Mouse (Mus musculus): ENCODE measurements at regions not wholly inside any gene's neighbourhood (a gene's known extent, or its start where the extent isn't known, plus 50 kb on each side); places are given as distances from the start of the nearest gene placed in this dataset.
"Not testable (repeated sequence)": the region's sequence is repeated elsewhere in the genome, so short reads cannot be mapped to it uniquely, and the experiment has no call there.

- no peak for DNase-seq (ENCODE audit: low spot score in 2 of 2)
These were observed 61.7 kb upstream of the Cpm start for GRCm38 (mm10) chr10:117567379-117568137.

DNA sequence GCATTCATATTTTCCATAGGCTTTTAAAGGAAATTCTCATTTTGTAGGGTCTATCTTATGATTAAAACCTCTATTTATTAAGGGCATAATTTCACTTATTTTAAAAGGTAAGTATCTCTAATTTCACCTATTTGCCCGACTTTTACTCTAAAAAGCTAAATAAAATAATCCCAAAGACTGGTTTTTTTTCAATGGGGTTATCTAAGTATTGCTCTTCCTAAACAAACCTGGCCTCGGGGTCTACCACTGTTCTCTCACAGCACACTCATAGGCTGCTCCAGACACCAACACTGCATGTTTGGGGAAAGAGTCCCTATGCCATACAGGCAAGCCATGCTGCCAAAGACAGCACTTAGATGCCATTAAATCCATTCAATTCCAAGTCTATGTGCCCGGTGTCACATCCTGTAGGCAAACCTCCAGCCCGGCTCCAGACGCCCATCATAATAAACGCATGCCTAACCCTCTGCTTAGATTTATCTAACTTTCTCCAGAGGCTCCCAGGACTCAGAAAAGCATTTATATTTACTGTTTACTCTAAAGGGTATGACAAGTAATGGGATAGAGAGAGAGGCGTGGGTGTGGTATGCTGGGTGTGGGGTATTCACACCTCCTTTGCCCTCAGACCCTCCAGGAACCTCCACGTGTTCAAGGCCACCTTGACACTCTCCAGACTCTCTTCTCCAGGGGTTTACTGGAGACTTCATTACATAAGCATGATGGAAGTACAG lies 62.5 kb upstream of the Cpm start:
- no peak for DNase-seq (ENCODE audit: low spot score in 2 of 2)

DNA sequence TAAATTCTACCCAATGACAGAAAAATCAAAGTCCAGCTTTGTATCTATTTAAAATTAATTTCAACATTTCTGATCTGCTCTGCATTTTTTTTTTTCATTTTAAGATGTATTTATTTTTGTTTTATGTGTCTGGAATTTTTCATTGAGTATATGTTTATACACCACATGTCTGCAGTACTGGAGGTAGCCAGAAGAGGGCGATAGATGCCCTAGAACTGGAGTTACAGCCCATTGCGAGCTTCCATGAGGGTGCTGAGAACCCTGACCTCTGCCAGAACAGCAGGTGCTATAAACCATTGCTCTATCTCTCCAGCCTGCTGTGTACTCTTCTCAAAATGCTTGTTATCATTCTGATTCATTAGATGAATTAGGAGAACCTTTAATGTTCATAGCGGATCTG lies 63.1 kb upstream of the Cpm start:
- DNase-seq (ENCODE audit: low spot score in 2 of 2), result no peak

GRCm38 (mm10) chr10:117565529-117566086 lies 63.7 kb upstream of the Cpm start:
- DNase-seq (ENCODE audit: low spot score in 2 of 2), result no peak

- DNase-seq (ENCODE audit: low spot score in 2 of 2), result no peak
These were observed 64.2 kb upstream of the Cpm start for GRCm38 (mm10) chr10:117565110-117565509.

- DNase-seq (ENCODE audit: low spot score in 2 of 2), result no peak
These were observed 64.9 kb upstream of the Cpm start for GRCm38 (mm10) chr10:117564118-117565040.

DNA sequence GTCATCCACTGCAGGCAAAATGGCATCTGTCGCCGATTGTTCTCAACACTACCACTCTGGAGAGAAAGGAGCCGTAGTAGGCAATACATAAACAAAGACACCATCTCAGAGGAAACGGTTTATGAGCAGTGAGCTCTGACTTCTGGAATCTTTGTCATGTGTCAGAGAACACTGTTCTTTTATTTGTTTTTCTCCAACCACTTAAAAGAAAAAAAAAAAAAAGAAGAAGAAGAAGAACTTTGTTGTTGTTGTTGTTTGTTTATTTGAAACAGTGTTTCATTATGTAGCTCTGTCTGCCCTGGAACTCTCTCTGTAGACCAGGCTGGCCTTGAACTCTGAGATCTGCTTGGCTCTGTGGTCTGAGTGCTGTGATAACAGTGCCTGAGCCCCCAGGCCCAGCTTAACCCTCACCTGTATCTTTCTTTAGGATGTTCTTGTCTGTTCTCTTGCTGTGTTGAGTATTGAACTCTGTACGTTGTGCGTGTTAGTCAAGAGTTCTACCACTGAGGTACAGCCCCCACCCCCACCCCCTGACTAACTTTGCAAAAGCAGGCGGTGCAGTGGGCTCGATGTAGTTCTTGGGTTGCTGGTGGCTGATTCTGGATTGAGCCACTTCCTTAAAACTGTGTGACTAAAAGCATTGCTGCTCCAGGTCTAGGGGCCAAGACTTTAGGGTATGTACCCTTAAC lies 65.7 kb upstream of the Cpm start:
- no peak for DNase-seq (ENCODE audit: low spot score in 2 of 2)

DNA sequence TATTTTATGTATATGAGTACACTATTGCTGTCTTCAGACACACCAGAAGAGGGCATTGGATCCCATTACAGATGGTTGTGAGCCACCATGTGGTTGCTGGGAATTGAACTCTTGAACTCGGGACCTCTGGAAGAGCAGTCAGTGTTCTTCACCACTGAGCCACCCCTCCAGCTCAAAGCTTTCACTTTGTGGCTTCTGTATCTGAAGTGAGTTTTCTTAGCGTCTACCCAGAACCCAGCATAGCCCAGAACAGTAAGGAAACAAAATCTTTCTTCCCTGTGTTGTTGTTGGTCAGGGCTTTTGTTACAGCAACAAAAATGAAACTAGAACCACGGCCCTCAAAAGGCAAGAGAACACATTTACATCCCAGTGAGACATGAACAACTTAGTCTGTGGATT lies 66.5 kb upstream of the Cpm start:
- not testable (repeated sequence) for DNase-seq (ENCODE audit: low spot score in 2 of 2)

- DNase-seq (ENCODE audit: low spot score in 2 of 2), result no peak
These were observed 67.1 kb upstream of the Cpm start for GRCm38 (mm10) chr10:117561909-117562849.

DNA sequence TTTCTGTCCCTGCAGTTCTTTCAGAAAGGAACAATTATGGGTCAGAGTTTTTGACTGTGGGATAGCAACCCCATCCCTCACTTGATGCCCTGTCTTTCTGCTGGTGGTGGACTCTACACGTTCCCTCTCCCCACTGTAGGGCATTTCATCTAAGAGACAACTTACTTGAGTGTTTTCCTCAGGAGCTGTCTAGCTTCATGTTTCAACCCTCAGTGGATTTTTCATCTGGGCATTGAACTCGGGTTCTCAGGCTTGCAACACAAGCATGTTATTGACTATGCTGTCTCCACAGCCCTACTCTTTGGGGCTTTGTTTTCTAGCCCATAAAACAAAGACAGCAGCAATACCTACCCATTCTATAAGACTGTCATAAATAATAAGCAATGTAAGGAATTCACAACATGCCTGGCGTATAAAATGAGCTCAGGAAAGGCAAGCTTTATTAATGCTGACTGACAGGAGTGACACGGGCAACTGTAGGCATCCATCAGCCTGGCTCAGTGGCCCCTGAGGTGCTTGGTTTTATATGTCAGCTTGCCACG lies 68.0 kb upstream of the Cpm start:
- no peak for DNase-seq (ENCODE audit: low spot score in 2 of 2)

DNA sequence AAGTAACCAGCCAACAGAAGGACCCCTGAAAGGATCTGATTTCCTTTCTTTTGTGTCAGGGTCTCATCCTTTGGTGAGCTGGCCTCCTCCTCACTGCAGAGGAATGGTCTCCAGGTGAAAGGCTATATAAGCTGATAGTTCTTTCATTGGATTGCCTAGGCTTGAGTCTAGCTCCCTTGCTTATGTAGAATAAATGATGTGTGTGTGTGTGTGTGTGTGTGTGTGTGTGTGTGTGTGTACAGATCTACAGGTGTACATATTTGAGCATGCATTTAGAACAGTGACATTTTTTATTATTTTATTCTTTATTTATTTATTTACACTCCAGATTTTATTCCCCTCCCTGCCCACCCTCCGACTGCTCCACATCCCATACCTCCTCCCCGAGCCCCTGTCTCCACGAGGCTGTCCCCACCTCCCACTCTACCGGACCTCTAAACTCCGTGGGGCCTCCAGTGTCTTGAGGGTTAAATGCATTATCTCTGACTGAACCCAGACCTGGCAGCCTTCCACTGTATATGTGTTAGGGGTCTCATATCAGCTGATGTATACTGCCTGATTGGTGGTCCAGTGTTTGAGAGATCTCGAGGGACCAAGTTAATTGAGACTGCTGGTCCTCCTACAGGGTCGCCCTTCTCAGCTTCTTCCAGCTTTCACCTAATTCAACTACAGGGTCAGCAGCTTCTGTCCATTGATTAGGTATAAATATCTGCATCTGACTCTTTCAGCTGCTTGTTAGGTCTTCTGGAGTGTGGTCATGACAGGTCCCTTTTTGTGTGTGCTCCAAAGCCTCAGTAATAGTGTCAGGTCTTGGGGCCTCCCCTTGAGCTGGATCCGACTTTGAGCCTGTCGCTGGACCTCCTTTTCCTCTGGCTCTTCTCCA lies 68.7 kb upstream of the Cpm start:
- no peak for DNase-seq (ENCODE audit: low spot score in 2 of 2)

DNA sequence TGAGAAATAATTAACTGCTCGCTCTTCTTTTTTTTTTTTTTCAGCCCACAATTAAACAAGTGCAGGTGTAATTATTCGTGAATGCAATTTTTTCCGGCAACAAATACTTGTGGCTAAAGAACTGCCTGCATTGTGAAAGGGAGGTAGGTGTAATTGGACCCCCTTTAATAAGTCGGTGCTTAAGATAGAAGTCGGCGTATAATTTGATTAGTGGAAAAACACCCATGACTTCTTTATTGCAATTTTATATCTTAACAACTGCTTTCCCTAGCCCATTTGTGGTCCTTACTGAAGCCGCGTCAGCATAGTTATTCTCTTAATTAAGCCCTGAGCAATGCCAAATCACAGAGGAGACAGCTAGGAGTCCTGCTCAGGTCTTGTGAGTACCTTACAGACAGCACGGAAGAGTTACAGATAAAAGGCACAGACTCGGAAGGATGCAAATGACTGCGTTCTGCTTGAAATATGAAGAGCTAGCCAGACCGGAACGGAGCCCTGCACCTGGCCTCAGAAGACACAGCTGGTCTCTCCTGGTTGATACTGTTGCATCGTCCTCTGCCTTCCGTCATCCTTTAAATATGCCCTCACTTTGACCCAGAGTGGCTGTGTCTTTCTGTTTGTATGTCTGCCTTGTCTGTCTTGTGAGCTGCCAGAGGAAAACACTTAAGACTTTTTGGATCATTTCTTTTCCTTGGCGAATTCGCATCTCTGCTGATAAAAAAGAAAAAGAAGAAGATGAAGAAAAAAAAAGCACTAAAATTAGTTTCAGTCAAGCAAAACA lies 69.5 kb upstream of the Cpm start:
- DNase-seq (ENCODE audit: low spot score in 2 of 2), result no peak

DNA sequence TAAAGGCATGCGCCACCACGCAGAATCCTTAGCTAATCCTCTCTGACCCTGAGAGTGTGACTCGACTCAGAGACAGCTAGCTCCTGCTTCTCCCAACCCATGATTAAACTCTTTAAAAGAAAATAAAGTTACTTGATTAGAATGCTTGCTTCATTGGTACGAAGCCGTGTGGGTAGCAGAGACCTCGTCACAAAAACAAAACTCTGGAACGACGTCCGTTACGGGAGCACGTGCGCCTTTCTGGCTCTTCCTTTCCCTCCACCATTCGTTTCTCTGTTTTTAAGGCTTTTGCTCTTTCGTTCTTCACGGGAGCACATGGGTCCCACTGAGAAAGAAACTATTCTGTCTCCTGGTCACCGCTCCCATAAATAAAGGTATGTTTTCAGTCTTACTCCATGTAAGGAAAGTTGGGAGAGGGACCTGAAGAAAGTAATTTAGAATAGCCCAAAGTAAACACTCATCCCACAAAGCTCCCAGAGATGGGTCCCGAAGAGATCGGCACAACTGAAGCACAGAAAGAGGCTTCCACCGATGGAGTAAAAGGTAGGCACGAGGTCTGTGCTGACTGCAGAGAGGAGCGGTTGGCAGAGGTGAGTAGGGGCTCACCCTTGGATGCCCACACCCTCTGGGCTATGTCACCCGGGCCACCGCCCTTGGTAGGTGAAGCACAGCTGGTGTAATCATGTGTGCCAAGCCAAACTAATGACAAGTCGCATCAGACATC lies 70.2 kb upstream of the Cpm start:
- DNase-seq (ENCODE audit: low spot score in 2 of 2), result no peak

GRCm38 (mm10) chr10:117558292-117558800 lies 71.0 kb upstream of the Cpm start:
- DNase-seq (ENCODE audit: low spot score in 2 of 2), result no peak

DNA sequence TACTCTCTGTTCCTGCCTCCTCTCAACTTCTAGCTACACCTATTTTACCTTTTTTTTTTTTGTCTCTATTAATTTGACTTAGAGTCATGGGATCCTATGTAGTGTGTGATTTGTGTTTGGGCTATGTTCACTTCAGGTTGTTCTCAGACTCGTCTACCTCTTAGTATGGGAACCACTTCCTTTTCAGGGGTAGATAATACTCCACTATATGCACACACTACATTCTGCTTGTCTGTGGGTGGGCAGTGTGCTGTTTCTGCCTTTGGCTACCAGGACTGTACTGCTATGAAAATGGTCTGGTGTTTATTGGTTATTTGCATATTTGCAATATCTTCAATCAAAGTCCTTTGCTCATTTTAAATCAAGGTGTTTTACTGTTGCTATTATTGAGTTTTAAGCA lies 71.6 kb upstream of the Cpm start:
- no peak for DNase-seq (ENCODE audit: low spot score in 2 of 2)

DNA sequence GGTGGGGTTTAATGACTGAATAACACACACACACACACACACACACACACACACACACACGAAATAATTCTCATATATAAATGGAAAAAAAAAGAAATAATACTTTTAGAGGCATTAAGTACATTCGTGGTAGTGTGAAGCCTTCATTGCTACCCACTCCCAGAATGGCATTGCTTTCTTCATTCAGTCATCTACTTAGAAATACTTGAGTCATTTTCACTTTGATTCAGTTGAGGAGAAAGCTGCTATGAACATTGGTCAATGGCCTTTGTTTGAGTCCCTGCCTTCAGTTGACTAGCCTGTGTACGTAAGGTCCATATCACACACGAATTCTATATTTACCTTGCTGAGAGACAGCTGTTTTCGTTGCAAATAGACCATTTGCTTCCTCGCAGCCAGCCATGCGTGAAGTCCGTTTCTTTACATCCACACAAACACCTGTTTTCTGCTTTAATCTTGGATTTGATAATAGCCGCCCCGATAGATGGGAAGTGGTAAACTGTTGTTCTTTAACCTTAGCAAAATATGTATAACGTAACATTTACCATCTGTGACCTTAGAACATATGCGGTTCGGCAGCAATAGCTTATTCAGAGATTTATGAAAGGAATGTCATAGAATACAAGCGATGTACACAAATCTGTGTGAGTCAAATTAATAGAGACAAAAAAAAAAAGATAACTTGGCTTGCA lies 72.3 kb upstream of the Cpm start:
- DNase-seq (ENCODE audit: low spot score in 2 of 2), result no peak

Data from frontal cortex, postnatal 10 days (tissue).